Mouse (Mus musculus) heart, embryonic 14.5 days (tissue): Measurements from ENCODE around the gene Actn1. TPM values are rescaled to one million over a fixed set of nuclear protein-coding genes. Genes with fewer than 3 reads are reported as not detected.

Experiments used
- ATAC-seq: fragments of 200-750 bp; cut with Nextera tagmentation; 2 replicates; pipeline ENCODE4 v1.8.0; 2017; ENCODE audit warnings: low read depth, moderate TSS enrichment; ENCODE audit not compliant: insufficient number of reproducible peaks, insufficient read depth, low FRiP score
- H3K27ac ChIP-seq, 2 experiments: fragments of 200-500 bp in 1 of 2; fragments of 300-500 bp in 1 of 2; sonication (generic) in 1 of 2; replicated peaks in 1 of 2; 2 replicates each; pipeline ENCODE4 v1.5.1; 2012 to 2014; ENCODE audit warnings: low read depth in 2 of 2, low read length in 2 of 2, control low read depth in 1 of 2, mild to moderate bottlenecking in 1 of 2, mixed read lengths in 1 of 2; ENCODE audit not compliant: control insufficient read depth in 1 of 2, insufficient read depth in 1 of 2
- H3K27me3 ChIP-seq: fragments of 300-500 bp; sonication (generic); 2 replicates; pipeline ENCODE4 v1.6.1; 2014; ENCODE audit warnings: mild to moderate bottlenecking, low read length, control low read depth; ENCODE audit not compliant: control insufficient read depth, insufficient read depth
- H3K36me3 ChIP-seq: fragments of 300-500 bp; sonication (generic); 2 replicates; pipeline ENCODE4 v1.6.1; 2014; ENCODE audit warnings: mild to moderate bottlenecking, control low read depth, low read length, mixed read lengths; ENCODE audit not compliant: control insufficient read depth, insufficient read depth
- H3K4me1 ChIP-seq, 2 experiments: fragments of 200-500 bp in 1 of 2; fragments of 300-500 bp in 1 of 2; sonication (generic) in 1 of 2; 2 replicates each; pipeline ENCODE4 v1.6.1; 2012 to 2014; ENCODE audit warnings: low read length in 2 of 2, control low read depth in 1 of 2, mixed read lengths in 1 of 2; ENCODE audit not compliant: control insufficient read depth in 2 of 2, insufficient read depth in 2 of 2
- H3K4me2 ChIP-seq: fragments of 300-500 bp; sonication (generic); 2 replicates; pipeline ENCODE4 v1.6.1; 2014; ENCODE audit warnings: mild to moderate bottlenecking, low read length
- H3K4me3 ChIP-seq, 2 experiments: fragments of 200-500 bp in 1 of 2; fragments of 300-500 bp in 1 of 2; sonication (generic) in 1 of 2; 2 replicates each; pipeline ENCODE4 v1.5.1; 2012 to 2014; ENCODE audit warnings: low read length in 2 of 2, mild to moderate bottlenecking in 2 of 2, control low read depth in 1 of 2, low read depth in 1 of 2, moderate library complexity in 1 of 2; ENCODE audit not compliant: control insufficient read depth in 1 of 2, insufficient read depth in 1 of 2
- H3K9ac ChIP-seq: fragments of 300-500 bp; sonication (generic); 2 replicates; pipeline ENCODE4 v1.6.1; 2014; ENCODE audit warnings: mild to moderate bottlenecking, low read length
- H3K9me3 ChIP-seq: fragments of 300-500 bp; sonication (generic); 2 replicates; pipeline ENCODE4 v1.6.1; 2016; ENCODE audit warnings: low read length, control low read depth; ENCODE audit not compliant: control insufficient read depth
- WGBS: fragments of 180-500 bp; shearing (Covaris S2); extraction: QIAGEN DNeasy Blood & Tissue Kit; methylation state at CpG from one replicate; pipeline ENCODE4 v1.1.7; 2014; 5-methylcytosine and 5-hydroxymethylcytosine counted together
- polyA plus RNA-seq: library from polyadenylated mRNA; unstranded; fragments of >200 nt; fragmentation: Nextera tagmentation; extraction: Ambion mirVana; gene quantifications from 2 replicates; pipeline ENCODE4 v1.2.1, GENCODE M21; 2014

Gene Actn1
- polyA plus RNA-seq, 1 experiment from 2014 or later = 42.7 TPM

- Histone ChIP-seq H3K27me3 (no peaks in the 10 kb centered on the region), H3K36me3 (peaks cover 30% of the 10 kb centered on the region)
- WGBS = 88% methylated on average over 5 of the region's 5 CpGs
Measured at GRCm38 (mm10) chr12:80125316-80125715, 134.9 kb downstream of the Actn1 start.

GRCm38 (mm10) chr12:80124756-80125155, 135.4 kb downstream of the Actn1 start:
- no peaks in the 10 kb centered on the region for H3K9me3 ChIP-seq
- H3K4me3 ChIP-seq = no peak overlapping the region
- H3K27ac ChIP-seq = no peak overlapping the region
- no peaks in the 10 kb centered on the region for H3K27me3 ChIP-seq
- no peak overlapping the region for H3K4me2 ChIP-seq
- peaks cover 18 to 32% of the 10 kb centered on the region in 2 experiments for H3K4me1 ChIP-seq
- H3K36me3 ChIP-seq = peaks cover 33% of the 10 kb centered on the region
- H3K9ac ChIP-seq = no peak overlapping the region
- no peak for ATAC-seq
- 69% methylated on average over 3 of the region's 3 CpGs for WGBS

More at GRCm38 (mm10) chr12:80125316-80125715, 134.9 kb downstream of the Actn1 start:
- no peaks in the 10 kb centered on the region for H3K9me3 ChIP-seq
- H3K27ac ChIP-seq = no peak overlapping the region
- no peak for ATAC-seq
- H3K4me3 ChIP-seq = no peak overlapping the region
- H3K4me1 ChIP-seq = peaks cover 23 to 38% of the 10 kb centered on the region in 2 experiments
- H3K9ac ChIP-seq = no peak overlapping the region
- no peak overlapping the region for H3K4me2 ChIP-seq

GRCm38 (mm10) chr12:80124211-80124610, 136.0 kb downstream of the Actn1 start:
- ATAC-seq = no peak
- H3K4me3 ChIP-seq = no peak overlapping the region
- H3K9ac ChIP-seq = no peak overlapping the region
- H3K36me3 ChIP-seq = peaks cover 33% of the 10 kb centered on the region
- no peaks in the 10 kb centered on the region for H3K9me3 ChIP-seq
- peak overlapping the region in 1 of 2 experiments; percentile 70; a peak in 1 of 4 replicates for H3K27ac ChIP-seq
- no peaks in the 10 kb centered on the region for H3K27me3 ChIP-seq
- H3K4me1 ChIP-seq = peaks cover 16 to 29% of the 10 kb centered on the region in 2 experiments
- WGBS = 80% methylated on average over 3 of the region's 3 CpGs
- H3K4me2 ChIP-seq = no peak overlapping the region

GRCm38 (mm10) chr12:80123227-80123803, 136.9 kb downstream of the Actn1 start:
- no peak overlapping the region for H3K4me2 ChIP-seq
- no peaks in the 10 kb centered on the region for H3K9me3 ChIP-seq
- peak; percentile 67 for ATAC-seq
- H3K9ac ChIP-seq = peak overlapping the region; percentile 28
- H3K4me1 ChIP-seq = peaks cover 16 to 29% of the 10 kb centered on the region in 2 experiments
- 23% methylated on average over 4 of the region's 4 CpGs for WGBS
- H3K27ac ChIP-seq = peak overlapping the region; percentile 61 to 70
- no peaks in the 10 kb centered on the region for H3K27me3 ChIP-seq
- peaks cover 33% of the 10 kb centered on the region for H3K36me3 ChIP-seq
- no peak overlapping the region for H3K4me3 ChIP-seq

- ATAC-seq = no peak
- H3K4me3 ChIP-seq = no peak overlapping the region
- H3K27ac ChIP-seq = peak overlapping the region in 1 of 2 experiments; percentile 35; a peak in 1 of 4 replicates
- H3K36me3 ChIP-seq = peaks cover 30% of the 10 kb centered on the region
- H3K9ac ChIP-seq = 0 out of 2 replicates have a peak overlapping the region, but pooled peaks have one; percentile 5
- 52% methylated on average over 1 of the region's 1 CpGs for WGBS
- no peaks in the 10 kb centered on the region for H3K9me3 ChIP-seq
- H3K27me3 ChIP-seq = no peaks in the 10 kb centered on the region
- no peak overlapping the region for H3K4me2 ChIP-seq
- H3K4me1 ChIP-seq = peaks cover 16 to 31% of the 10 kb centered on the region in 2 experiments
Measured at GRCm38 (mm10) chr12:80121438-80121837, 138.7 kb downstream of the Actn1 start.

- H3K36me3 ChIP-seq = peaks cover 14% of the 10 kb centered on the region; the same call in 1 of the 2 replicates
- H3K27me3 ChIP-seq = no peaks in the 10 kb centered on the region
- no peak overlapping the region for H3K27ac ChIP-seq
- H3K4me2 ChIP-seq = no peak overlapping the region
- no peak for ATAC-seq
- no peak overlapping the region for H3K9ac ChIP-seq
- no peak overlapping the region for H3K4me3 ChIP-seq
- peaks cover 18 to 29% of the 10 kb centered on the region in 2 experiments for H3K4me1 ChIP-seq
- H3K9me3 ChIP-seq = no peaks in the 10 kb centered on the region
- 79% methylated on average over 1 of the region's 1 CpGs for WGBS
Measured at GRCm38 (mm10) chr12:80118588-80118987, 141.6 kb downstream of the Actn1 start.
